Mouse (Mus musculus) heart, adult 8-10 months (tissue): ENCODE measurements around the gene Nufip2. TPM values are rescaled to one million over a fixed set of nuclear protein-coding genes. Genes with fewer than 3 reads are reported as not detected.

Experiments
- total RNA-seq, 4 experiments: library from RNA; stranded (reverse); gene quantifications; 2 replicates each; pipeline ENCODE4 v1.2.4; 2022

Nufip2 gene
- total RNA-seq, 4 experiments from 2014 or later, result 38.9 to 49.7 (median 45.2) TPM

Other genes with a start within 250 kb of the Nufip2 start
- 100 to 1,000 TPM; 221 to 251 (median 232) TPM for gene Coro6, start 223.7 kb upstream of the Nufip2 start, total RNA-seq
- gene Ankrd13b, start 196.5 kb upstream of the Nufip2 start, total RNA-seq, result 10 to 100 TPM in 2 of 4 experiments, 1 to 10 TPM in 2; 7.5 to 11.6 (median 9.9) TPM
- gene Git1, start 192.6 kb upstream of the Nufip2 start, total RNA-seq, result 10 to 100 TPM; 53.5 to 63.3 (median 57.1) TPM
- gene Abhd15, start 171.0 kb upstream of the Nufip2 start, total RNA-seq, result 1 to 10 TPM; 1.7 to 3.2 (median 2.2) TPM
- gene Trp53i13, start 170.2 kb upstream of the Nufip2 start, total RNA-seq, result 10 to 100 TPM; 10.5 to 12.4 (median 11.4) TPM
- gene Gm10392, start 167.0 kb upstream of the Nufip2 start, total RNA-seq, result not detected
- gene Taok1, start 78.3 kb upstream of the Nufip2 start, total RNA-seq, result 10 to 100 TPM; 48.8 to 61.9 (median 56.1) TPM
- gene Cryba1, start 39.1 kb downstream of the Nufip2 start, total RNA-seq, result not detected
- 100 to 1,000 TPM; 256 to 285 (median 277) TPM for gene Myo18a, start 77.1 kb downstream of the Nufip2 start, total RNA-seq
- not detected for gene Gm10277, start 101.6 kb downstream of the Nufip2 start, total RNA-seq
- gene Pipox, start 207.9 kb downstream of the Nufip2 start, total RNA-seq, result under 1 TPM; 0.43 to 0.82 (median 0.59) TPM
- under 1 TPM; 0.19 to 0.84 (median 0.52) TPM for gene Sez6, start 244.6 kb downstream of the Nufip2 start, total RNA-seq